Mouse (Mus musculus) stomach, postnatal 0 days (tissue): ENCODE measurements at regions not wholly inside any gene's neighbourhood (a gene's known extent, or its start where the extent isn't known, plus 50 kb on each side); places are given as distances from the start of the nearest gene placed in this dataset.
"Not testable (repeated sequence)": the region's sequence is repeated elsewhere in the genome, so short reads cannot be mapped to it uniquely, and the experiment has no call there.

Experiments
- CTCF ChIP-seq: IDR thresholded peaks from 2 replicates; pipeline ENCODE4 v1.5.1; 2016; ENCODE audit warnings: antibody characterized with exemption, low read depth, mild to moderate bottlenecking, moderate library complexity
- EP300 ChIP-seq: optimal IDR thresholded peaks from 2 replicates; pipeline ENCODE3; 2016; ENCODE audit warnings: antibody characterized with exemption

DNA sequence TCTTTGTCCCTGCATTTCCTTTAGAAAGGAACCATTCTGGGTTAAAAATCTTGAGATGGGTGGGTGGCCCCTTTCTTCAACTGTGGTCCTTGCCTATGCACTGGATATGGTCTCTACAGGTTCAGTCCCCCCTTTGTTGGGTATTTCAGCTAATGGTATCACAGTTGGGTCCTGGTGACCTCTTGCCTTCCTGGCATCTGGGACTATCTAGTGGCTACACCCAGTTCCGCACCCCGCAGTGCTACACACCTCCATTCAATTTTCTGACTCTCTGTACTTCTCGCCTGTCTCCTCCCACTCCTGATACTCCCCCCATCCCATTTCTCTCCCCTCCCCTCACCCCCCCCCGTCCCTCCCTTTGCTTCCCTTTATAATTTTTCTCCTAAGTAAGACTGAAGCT is 92.7 kb upstream of the Zfp990 start:
- not testable (repeated sequence) for TF ChIP-seq CTCF, EP300
